Mouse (Mus musculus) liver, embryonic 16.5 days (tissue): ENCODE measurements around the gene Herc2. TPM values are rescaled to one million over a fixed set of nuclear protein-coding genes. Genes with fewer than 3 reads are reported as not detected.

Experiments used
- ATAC-seq: fragments of 200-750 bp; cut with Nextera tagmentation; 2 replicates; pipeline ENCODE4 v1.8.0; 2017; ENCODE audit warnings: low read depth, mild to moderate bottlenecking, moderate number of reproducible peaks, moderate library complexity
- H3K27ac ChIP-seq: fragments of 300-500 bp; sonication (generic); 2 replicates; pipeline ENCODE4 v1.5.1; 2014; ENCODE audit warnings: mild to moderate bottlenecking, low read length
- H3K27me3 ChIP-seq: fragments of 300-500 bp; sonication (generic); 2 replicates; pipeline ENCODE4 v1.6.1; 2014; ENCODE audit warnings: low read depth, low read length, mixed read lengths; ENCODE audit not compliant: control insufficient read depth, insufficient read depth
- H3K36me3 ChIP-seq: fragments of 300-500 bp; sonication (generic); 2 replicates; pipeline ENCODE4 v1.6.1; 2014; ENCODE audit warnings: mild to moderate bottlenecking; ENCODE audit not compliant: control insufficient read depth, insufficient read depth
- H3K4me1 ChIP-seq: fragments of 300-500 bp; sonication (generic); 2 replicates; pipeline ENCODE4 v1.6.1; 2014; ENCODE audit warnings: low read depth, low read length, mixed read lengths; ENCODE audit not compliant: control insufficient read depth
- H3K4me2 ChIP-seq: fragments of 300-500 bp; sonication (generic); 2 replicates; pipeline ENCODE4 v1.6.1; 2014; ENCODE audit warnings: low read depth, low read length, mixed read lengths
- H3K4me3 ChIP-seq: fragments of 300-500 bp; sonication (generic); 2 replicates; pipeline ENCODE4 v1.5.1; 2014; ENCODE audit warnings: low read depth, mild to moderate bottlenecking, low read length
- H3K9ac ChIP-seq: fragments of 300-500 bp; sonication (generic); 2 replicates; pipeline ENCODE4 v1.6.1; 2014; ENCODE audit warnings: low read depth, low read length
- H3K9me3 ChIP-seq: fragments of 300-500 bp; sonication (generic); replicated peaks from 2 replicates; pipeline ENCODE4 v1.6.1; 2016; ENCODE audit warnings: low read length; ENCODE audit not compliant: control insufficient read depth
- WGBS: fragments of 180-500 bp; shearing (Covaris S2); extraction: QIAGEN DNeasy Blood & Tissue Kit; methylation state at CpG from one replicate; pipeline ENCODE4 v1.1.7; 2014; ENCODE audit not compliant: insufficient replicate concordance; 5-methylcytosine and 5-hydroxymethylcytosine counted together
- polyA plus RNA-seq: library from polyadenylated mRNA; unstranded; fragments of >200 nt; fragmentation: Nextera tagmentation; extraction: Ambion mirVana; gene quantifications from 2 replicates; pipeline ENCODE4 v1.2.1, GENCODE M21; 2015

Gene Herc2
- polyA plus RNA-seq, 1 experiment from 2014 or later = 13.4 TPM

DNA sequence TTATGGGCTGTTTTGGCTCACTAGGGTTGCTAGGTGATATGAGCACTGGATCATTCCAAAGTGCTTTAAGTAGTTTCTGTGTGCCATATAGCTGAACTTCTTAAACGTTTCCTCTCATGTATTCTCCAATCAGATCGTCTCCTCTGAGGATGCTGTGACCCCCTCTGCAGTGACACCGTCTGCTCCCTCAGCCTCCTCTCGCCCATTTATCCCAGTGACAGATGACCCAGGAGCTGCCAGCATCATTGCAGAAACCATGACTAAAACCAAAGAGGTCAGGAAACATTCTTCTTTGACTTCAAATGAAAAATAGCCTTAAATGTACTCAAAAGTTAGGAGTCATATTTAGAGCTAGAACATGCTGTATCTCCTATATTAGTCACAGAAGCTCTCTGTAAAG lies 141.7 kb downstream of the Herc2 start:
- Histone ChIP-seq H3K4me3 (no peak overlapping the region), H3K27ac (no peak overlapping the region), H3K9ac (no peak overlapping the region), H3K36me3 (peaks cover 32% of the 10 kb centered on the region), H3K9me3 (no peaks in the 10 kb centered on the region), H3K4me1 (no peaks in the 10 kb centered on the region), H3K4me2 (no peak overlapping the region), H3K27me3 (no peaks in the 10 kb centered on the region)
- WGBS = 79% methylated on average over 4 of the region's 4 CpGs
- ATAC-seq = no peak

DNA sequence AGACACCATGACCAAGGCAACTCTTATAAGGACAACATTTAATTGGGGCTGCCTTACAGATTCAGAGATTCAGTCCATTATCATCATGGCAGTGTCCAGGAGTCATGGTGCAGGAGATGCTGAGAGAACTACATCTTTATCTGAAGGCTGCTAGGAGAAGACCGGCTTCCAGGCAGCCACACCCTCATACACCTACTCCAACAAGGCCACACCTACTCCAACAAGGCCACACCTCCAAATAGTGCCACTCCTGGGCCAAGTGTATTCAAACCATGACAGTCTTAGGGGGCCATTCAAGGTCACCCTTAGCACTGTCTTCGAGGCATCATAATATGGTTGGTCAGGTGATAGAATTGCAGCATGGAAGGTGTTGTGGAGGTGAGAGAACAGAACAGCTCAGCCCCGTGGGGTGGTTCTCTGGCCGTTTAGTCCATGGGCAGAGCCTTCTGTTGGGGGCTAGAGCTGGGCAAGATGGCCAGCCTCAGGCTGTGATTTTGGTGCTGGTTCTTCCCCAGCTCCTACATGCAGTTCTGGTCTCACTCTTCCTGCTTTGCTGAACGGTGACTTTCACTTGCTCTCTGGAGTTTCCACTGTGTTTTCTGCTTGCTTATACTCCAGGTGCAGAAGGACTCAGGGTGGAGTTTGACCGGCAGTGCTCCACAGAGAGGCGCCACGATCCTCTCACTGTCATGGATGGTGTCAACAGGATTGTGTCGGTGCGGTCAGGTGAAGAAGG lies 151.7 kb downstream of the Herc2 start:
- no peaks in the 10 kb centered on the region for H3K9me3 ChIP-seq
- 83% methylated on average over 10 of the region's 10 CpGs for WGBS
- no peaks in the 10 kb centered on the region for H3K4me1 ChIP-seq
- H3K27ac ChIP-seq = no peak overlapping the region
- peak; percentile 16; the same call in 1 of the 2 replicates for ATAC-seq
- H3K27me3 ChIP-seq = no peaks in the 10 kb centered on the region
- H3K36me3 ChIP-seq = peaks cover 52% of the 10 kb centered on the region
- no peak overlapping the region for H3K9ac ChIP-seq
- no peak overlapping the region for H3K4me2 ChIP-seq
- H3K4me3 ChIP-seq = no peak overlapping the region

DNA sequence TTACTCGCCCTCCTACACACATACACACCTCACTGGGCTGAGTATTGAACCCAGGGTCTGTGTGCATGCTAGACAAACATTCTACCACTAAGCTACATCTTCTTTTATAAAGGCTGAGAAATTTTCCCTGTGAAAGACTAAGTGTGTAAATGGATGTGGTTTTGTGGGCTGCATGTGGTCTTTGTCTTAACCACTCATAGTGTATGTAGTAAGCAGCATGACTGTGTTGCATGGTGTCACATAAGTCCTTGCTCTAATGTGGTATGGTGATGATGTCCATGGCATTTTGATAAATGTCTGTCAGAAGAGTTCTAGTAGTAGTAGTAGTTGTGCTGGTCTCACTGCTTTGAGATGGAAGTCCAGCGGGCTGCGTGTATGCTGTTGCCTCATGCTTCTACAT lies 152.8 kb downstream of the Herc2 start:
- ATAC-seq = no peak
- no peak overlapping the region for H3K9ac ChIP-seq
- H3K36me3 ChIP-seq = peaks cover 48% of the 10 kb centered on the region
- no peaks in the 10 kb centered on the region for H3K27me3 ChIP-seq
- no peaks in the 10 kb centered on the region for H3K4me1 ChIP-seq
- no peak overlapping the region for H3K27ac ChIP-seq
- 86% methylated on average over 3 of the region's 3 CpGs for WGBS
- H3K4me3 ChIP-seq = no peak overlapping the region
- H3K9me3 ChIP-seq = no peaks in the 10 kb centered on the region
- no peak overlapping the region for H3K4me2 ChIP-seq

DNA sequence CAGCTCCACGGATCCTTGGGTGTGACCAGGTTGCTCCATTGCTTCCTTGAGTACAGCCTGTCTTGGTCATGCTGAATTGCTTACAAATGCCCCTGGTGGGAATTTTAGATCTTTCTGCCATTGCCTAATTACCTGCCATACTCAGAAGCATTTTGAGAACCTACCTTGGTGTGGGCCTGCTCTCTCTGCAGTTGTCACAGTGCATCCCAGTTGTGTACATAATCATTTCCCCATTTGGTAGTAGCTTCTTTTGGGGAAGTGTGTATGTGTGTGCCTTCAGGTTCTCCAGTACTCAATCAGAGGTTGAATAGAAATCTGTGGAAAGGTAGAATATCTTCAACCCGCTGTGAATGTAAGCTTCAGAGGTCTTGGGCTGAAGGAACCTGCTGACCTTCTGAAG lies 153.3 kb downstream of the Herc2 start:
- WGBS = 84% methylated on average over 2 of the region's 2 CpGs
- H3K36me3 ChIP-seq = peaks cover 45% of the 10 kb centered on the region

DNA sequence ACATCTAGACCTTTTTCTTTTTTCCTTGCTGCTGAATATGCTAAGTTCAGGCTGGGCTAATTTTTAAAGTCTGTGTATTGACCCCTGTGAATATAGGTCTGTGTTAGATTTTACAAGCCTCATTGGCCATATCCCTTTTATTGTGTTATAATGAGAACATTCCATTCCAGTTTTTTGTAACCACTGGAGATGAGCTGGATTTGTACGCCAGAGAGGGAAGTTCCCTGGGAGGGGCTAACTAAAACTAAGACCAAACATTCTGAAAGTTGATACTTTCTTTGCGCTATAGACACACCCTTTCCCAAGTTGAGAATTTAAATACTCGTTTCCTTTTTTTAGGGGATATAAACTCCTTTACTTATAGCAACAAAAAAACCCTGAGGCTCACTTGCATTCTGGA lies 154.9 kb downstream of the Herc2 start:
- Histone ChIP-seq H3K36me3 (peaks cover 44% of the 10 kb centered on the region), H3K9ac (no peak overlapping the region), H3K4me1 (no peaks in the 10 kb centered on the region), H3K27ac (no peak overlapping the region), H3K4me2 (no peak overlapping the region), H3K27me3 (no peaks in the 10 kb centered on the region), H3K9me3 (no peaks in the 10 kb centered on the region), H3K4me3 (no peak overlapping the region)
- 82% methylated on average over 3 of the region's 3 CpGs for WGBS
- no peak for ATAC-seq

More for the DNA sequence above, 153.3 kb downstream of the Herc2 start:
- no peak for ATAC-seq
- Histone ChIP-seq H3K27ac (no peak overlapping the region), H3K4me2 (no peak overlapping the region), H3K9me3 (no peaks in the 10 kb centered on the region), H3K4me1 (no peaks in the 10 kb centered on the region), H3K27me3 (no peaks in the 10 kb centered on the region), H3K4me3 (no peak overlapping the region), H3K9ac (no peak overlapping the region)

DNA sequence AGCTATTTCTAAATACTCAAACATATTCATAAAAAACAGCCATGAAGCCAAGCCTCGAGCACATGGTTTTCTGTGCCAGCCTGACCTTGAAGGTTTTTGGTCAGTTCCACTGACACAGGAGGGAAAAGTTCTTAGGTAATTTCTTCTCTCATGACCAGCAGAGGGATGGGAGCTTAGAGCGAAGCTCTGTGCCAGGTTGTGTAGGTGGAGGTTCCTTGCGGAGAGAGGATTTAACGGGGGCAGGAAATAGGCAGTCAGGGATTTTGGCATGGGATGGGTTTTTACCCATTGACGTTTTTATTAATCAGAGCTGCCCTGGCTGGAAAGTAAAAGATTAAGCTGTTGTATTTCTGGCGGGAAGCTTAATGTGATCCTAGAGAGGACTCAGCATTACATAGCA lies 170.8 kb downstream of the Herc2 start:
- Histone ChIP-seq H3K27me3 (no peaks in the 10 kb centered on the region), H3K27ac (no peak overlapping the region), H3K9me3 (no peaks in the 10 kb centered on the region), H3K36me3 (peaks cover 30% of the 10 kb centered on the region), H3K4me2 (no peak overlapping the region), H3K4me1 (no peaks in the 10 kb centered on the region), H3K4me3 (no peak overlapping the region), H3K9ac (no peak overlapping the region)
- WGBS = 87% methylated on average over 6 of the region's 6 CpGs
- no peak for ATAC-seq

DNA sequence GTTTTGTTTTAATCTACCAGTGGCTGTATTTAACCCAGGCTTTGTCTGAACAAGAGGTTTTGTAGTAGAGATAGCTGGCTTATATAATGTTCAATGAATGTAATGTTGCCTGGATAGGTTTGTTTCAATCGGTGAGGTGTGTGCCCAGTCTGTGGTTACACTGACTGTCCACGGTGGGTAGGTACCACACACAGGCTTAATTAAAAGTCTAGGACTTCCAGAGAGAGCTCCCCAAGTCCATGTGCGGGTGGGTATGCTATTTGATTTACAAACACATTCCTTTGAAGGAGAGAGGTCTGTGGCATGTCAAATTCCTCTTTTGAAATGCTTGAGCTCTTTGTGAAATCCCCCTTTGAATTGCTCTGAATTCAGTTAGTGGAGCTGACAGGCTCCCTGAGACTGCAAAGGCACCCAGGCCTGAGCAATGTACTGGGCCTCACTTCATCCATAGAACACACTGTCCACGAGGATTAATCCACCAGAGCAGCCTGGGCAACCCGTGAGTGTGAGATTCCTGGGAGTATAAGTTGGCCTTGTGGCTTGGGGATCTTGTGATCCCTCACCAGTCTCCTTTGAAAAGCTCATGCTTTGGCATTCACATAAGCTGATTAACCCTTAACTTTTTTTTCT lies 185.9 kb downstream of the Herc2 start:
- Histone ChIP-seq H3K4me2 (no peak overlapping the region), H3K4me1 (no peaks in the 10 kb centered on the region), H3K9me3 (no peaks in the 10 kb centered on the region), H3K4me3 (no peak overlapping the region), H3K27ac (no peak overlapping the region), H3K27me3 (no peaks in the 10 kb centered on the region), H3K9ac (no peak overlapping the region), H3K36me3 (peaks cover 3% of the 10 kb centered on the region; the same call in 1 of the 2 replicates)
- 56% methylated on average over 5 of the region's 5 CpGs for WGBS
- no peak for ATAC-seq

DNA sequence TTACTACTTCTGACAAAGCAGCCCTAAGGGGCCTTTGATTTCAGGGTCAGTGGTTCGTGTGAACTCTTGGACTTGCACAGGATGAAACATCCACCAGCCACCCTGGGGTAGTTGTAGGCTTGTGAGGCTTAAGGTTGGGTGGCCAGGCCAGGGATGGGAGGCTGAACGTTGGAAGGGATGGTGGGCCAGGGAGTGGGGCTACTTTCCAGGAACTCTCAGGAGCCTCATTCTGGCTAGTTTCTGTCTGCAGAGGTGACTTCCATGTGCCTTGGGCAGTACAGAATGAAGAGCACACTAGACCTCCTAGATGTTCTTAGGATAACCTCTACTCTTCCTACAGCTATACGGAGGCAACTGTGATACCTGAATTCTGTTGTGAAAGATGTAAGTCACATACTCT lies 186.6 kb downstream of the Herc2 start:
- Histone ChIP-seq H3K4me3 (no peak overlapping the region), H3K9ac (no peak overlapping the region), H3K9me3 (no peaks in the 10 kb centered on the region), H3K27ac (no peak overlapping the region), H3K4me1 (no peaks in the 10 kb centered on the region), H3K27me3 (no peaks in the 10 kb centered on the region), H3K36me3 (no peaks in the 10 kb centered on the region), H3K4me2 (no peak overlapping the region)
- no peak for ATAC-seq
- WGBS = 77% methylated on average over 3 of the region's 3 CpGs

DNA sequence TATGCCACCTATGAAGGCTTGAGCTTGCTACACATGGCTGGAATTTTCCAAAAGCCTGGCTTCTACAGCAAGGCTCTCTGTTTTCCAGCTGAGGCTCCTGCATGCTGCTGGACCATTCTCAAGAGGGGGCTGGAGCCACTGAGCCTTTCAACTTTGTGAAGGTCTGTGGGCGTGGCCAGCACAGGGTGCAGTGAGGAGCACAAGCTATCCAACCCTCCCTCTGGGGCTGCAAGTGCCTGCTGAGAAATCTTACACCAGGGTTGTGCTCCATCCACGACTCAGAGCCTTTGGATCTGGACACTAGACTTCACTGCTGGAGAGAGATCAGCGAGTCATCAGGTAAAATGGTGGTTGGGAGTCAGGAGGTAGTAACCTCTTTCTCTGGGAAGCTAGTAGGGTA lies 189.5 kb downstream of the Herc2 start, which contains the start of gene Oca2:
Gene Oca2, plus strand, starts transcription at position 218 of the 400 bp plus-strand sequence.
- H3K9ac ChIP-seq = no peak within 1 kb of the TSS
- H3K4me1 ChIP-seq = no peaks in the 10 kb centered on the region
- no peak within 1 kb of the TSS for H3K27ac ChIP-seq
- 42% methylated on average over 3 of the region's 3 CpGs for WGBS
- H3K4me2 ChIP-seq = no peak within 1 kb of the TSS
- H3K4me3 ChIP-seq = no peak within 1 kb of the TSS
- no peak for ATAC-seq
- H3K27me3 ChIP-seq = no peaks in the 10 kb centered on the region
- no peaks in the 10 kb centered on the region for H3K36me3 ChIP-seq
- H3K9me3 ChIP-seq = no peaks in the 10 kb centered on the region
